Mouse (Mus musculus) ES-Bruce4 (cell line): ENCODE measurements at regions not wholly inside any gene's neighbourhood (a gene's known extent, or its start where the extent isn't known, plus 50 kb on each side); places are given as distances from the start of the nearest gene placed in this dataset.

Experiments
- CTCF ChIP-seq: IDR thresholded peaks from one replicate; pipeline ENCODE4 v1.8.1; 2011; ENCODE audit warnings: low read depth, low read length
- EP300 ChIP-seq: IDR thresholded peaks from 2 replicates; pipeline ENCODE4 v1.6.1; 2011; ENCODE audit warnings: low read depth, low read length; ENCODE audit not compliant: insufficient read depth
- POLR2A ChIP-seq: IDR thresholded peaks from one replicate; pipeline ENCODE4 v1.8.1; 2011; ENCODE audit warnings: low read length; ENCODE audit not compliant: insufficient read depth

DNA sequence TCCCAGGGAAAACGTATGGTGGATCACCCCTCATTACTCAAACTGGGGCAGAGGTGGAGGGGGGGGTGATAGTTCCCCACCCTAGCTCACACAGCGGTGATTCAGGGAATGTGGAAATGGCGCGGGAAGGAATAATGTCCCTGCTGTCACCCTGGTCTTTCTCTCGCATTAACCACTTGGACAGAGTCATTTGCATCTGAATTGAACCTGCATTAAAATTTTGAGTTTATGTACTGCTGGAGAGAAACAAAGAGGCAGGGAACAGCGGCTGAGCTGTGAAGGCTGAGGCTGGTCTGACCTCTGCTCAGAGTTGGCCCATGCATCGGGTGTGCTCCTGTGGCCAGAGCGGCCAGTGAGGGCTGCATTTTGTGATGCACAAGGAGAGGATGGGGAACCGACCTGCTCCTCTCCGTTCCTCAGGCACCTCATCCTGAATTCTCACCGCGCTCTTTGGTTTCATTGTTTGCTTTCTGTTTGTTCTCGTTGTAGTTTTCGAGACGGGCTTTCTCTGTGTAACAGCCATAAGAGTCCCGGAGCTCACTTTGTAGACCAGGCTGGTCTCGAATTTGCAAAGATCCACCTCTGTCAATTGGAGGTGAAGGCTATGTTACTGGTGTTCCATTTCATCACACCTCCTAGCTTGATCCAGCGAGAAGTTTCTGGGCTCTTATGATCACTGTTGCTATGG, 458.3 kb downstream of the Vrk1 start:
- TF ChIP-seq CTCF = no peak
- TF ChIP-seq POLR2A = no peak
- no peak for TF ChIP-seq EP300
